Mouse (Mus musculus) thymus, adult 2 months (tissue): Measurements from ENCODE around the gene Anapc15-ps. TPM values are rescaled to one million over a fixed set of nuclear protein-coding genes. Genes with fewer than 3 reads are reported as not detected.
"Not testable (repeated sequence)": the region's sequence is repeated elsewhere in the genome, so short reads cannot be mapped to it uniquely, and the experiment has no call there.

Experiments
- DNase-seq: peaks from one replicate; pipeline ENCODE4 v3.0.0; 2021
- H3K27ac ChIP-seq: fragments of 200-500 bp; 2 replicates; pipeline ENCODE4 v1.5.1; 2012; ENCODE audit warnings: low read length, control low read depth; ENCODE audit not compliant: control insufficient read depth, insufficient read depth
- H3K27me3 ChIP-seq: fragments of 200-500 bp; 2 replicates; pipeline ENCODE4 v1.6.1; 2012; ENCODE audit warnings: mild to moderate bottlenecking, low read length, moderate library complexity, mixed read lengths; ENCODE audit not compliant: control insufficient read depth, insufficient read depth
- H3K36me3 ChIP-seq: fragments of 200-500 bp; 2 replicates; pipeline ENCODE4 v1.6.1; 2012; ENCODE audit warnings: mild to moderate bottlenecking, low read length, moderate library complexity; ENCODE audit not compliant: control insufficient read depth, insufficient read depth
- H3K4me1 ChIP-seq: fragments of 200-500 bp; replicated peaks from 2 replicates; pipeline ENCODE4 v1.6.1; 2012; ENCODE audit warnings: low read length; ENCODE audit not compliant: control insufficient read depth, insufficient read depth
- H3K4me3 ChIP-seq: fragments of 200-500 bp; 2 replicates; pipeline ENCODE4 v1.5.1; 2012; ENCODE audit warnings: mild to moderate bottlenecking, low read length, control low read depth, moderate library complexity; ENCODE audit not compliant: control insufficient read depth, insufficient read depth
- CTCF ChIP-seq: fragments of 200-500 bp; IDR thresholded peaks from 2 replicates; pipeline ENCODE4 v1.5.1; 2012; ENCODE audit warnings: mild to moderate bottlenecking, control low read depth, low read length, moderate library complexity, borderline replicate concordance; ENCODE audit not compliant: control insufficient read depth, poor library complexity, insufficient read depth; ENCODE audit errors: extremely low read depth
- POLR2A ChIP-seq: fragments of 200-500 bp; IDR thresholded peaks from 2 replicates; pipeline ENCODE4 v1.6.1; 2012; ENCODE audit warnings: mild to moderate bottlenecking, low read length, control low read depth, moderate library complexity; ENCODE audit not compliant: control insufficient read depth, poor library complexity, insufficient read depth; ENCODE audit errors: extremely low read depth
- WGBS: fragments of 180-500 bp; shearing (Covaris S2); methylation state at CpG from one replicate; pipeline ENCODE4 v1.1.7; 2018; 5-methylcytosine and 5-hydroxymethylcytosine counted together
- polyA plus RNA-seq: library from polyadenylated mRNA; depleted of rRNA; stranded (reverse); fragments of >200 nt; gene quantifications from 2 replicates; pipeline ENCODE4 v1.2.3, GENCODE M21; 2012

The Anapc15-ps gene
- polyA plus RNA-seq, 1 experiment, result not detected

- H3K27ac ChIP-seq, result no peak overlapping the region
- no peak for DNase-seq
- no peaks in the 10 kb centered on the region for H3K4me1 ChIP-seq
- WGBS, result 92% methylated on average over 5 of the region's 5 CpGs
- no peaks in the 10 kb centered on the region for H3K27me3 ChIP-seq
- no peaks in the 10 kb centered on the region for H3K36me3 ChIP-seq
- no peak overlapping the region for H3K4me3 ChIP-seq
- TF ChIP-seq CTCF, result no peak
- no peak for TF ChIP-seq POLR2A
Measured at GRCm38 (mm10) chr10:95641335-95641734, 31.9 kb downstream of the Anapc15-ps start.

DNA sequence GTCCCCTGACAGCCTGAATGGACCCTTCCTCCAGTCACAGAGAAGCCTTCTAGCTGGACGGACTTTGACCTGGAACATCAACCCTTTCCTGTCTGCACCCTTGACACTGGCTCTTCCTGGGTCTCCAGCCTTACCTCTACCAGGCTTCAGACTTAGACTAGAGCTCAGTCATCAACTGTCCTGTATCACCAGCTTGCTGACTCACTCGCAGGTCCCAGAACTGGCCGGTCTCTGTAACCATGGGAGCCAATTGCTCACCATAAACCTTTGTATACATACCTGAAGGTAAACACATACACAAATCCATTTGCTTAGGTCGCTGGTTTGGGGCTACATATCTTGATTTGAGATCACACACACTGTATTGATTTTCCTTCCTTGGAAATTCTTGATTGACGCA is 33.8 kb downstream of the Anapc15-ps start:
- H3K27me3 ChIP-seq, result no peaks in the 10 kb centered on the region
- H3K27ac ChIP-seq, result no peak overlapping the region
- H3K4me1 ChIP-seq, result no peaks in the 10 kb centered on the region
- TF ChIP-seq CTCF (no peak), POLR2A (no peak)
- WGBS, result 88% methylated on average over 5 of the region's 5 CpGs
- no peak for DNase-seq
- no peak overlapping the region for H3K4me3 ChIP-seq
- H3K36me3 ChIP-seq, result no peaks in the 10 kb centered on the region

DNA sequence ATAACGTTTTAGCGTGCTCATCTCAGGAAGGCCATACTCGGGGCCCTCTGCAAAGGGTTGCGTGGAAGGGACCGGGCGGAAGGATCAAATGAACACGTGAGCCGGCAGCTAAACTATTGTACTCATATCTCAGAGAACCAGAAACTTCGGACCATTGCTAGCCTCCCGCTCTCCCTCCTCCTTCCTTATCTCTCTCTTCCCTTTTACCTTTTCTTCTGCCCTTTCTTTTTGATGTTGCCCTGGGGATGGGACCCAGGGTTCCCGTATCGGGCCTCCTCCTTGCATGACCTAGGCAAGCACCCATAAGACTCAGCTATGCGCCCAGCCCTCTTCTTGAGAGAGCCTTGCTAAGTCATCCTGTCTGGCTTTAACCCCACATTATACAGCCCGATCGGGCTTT is 38.5 kb downstream of the Anapc15-ps start:
- no peak overlapping the region for H3K4me3 ChIP-seq
- no peaks in the 10 kb centered on the region for H3K36me3 ChIP-seq
- 94% methylated on average over 15 of the region's 15 CpGs for WGBS
- TF ChIP-seq CTCF (no peak), POLR2A (no peak)
- no peaks in the 10 kb centered on the region for H3K4me1 ChIP-seq
- H3K27me3 ChIP-seq, result no peaks in the 10 kb centered on the region
- DNase-seq, result no peak
- H3K27ac ChIP-seq, result no peak overlapping the region

DNA sequence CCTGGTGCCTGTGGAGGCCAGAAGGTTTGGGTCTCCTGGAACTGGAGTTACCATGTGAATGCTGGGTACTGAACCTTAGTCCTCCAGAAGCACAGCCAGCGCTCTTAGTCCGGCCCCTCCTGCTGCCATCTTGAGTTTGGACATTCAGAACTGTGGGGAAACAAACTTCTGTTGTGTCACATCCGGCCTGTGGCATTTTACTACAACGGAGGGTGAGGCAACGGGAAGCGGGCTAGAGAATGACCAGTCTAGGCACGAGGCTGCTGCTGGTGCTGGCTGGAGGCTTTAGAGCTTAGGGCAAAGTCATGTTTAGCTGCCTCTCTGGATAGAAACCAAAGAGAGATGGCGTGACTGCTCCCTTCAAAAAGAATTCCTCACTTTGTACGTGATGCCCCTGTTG is 39.0 kb downstream of the Anapc15-ps start:
- Histone ChIP-seq H3K36me3 (no peaks in the 10 kb centered on the region), H3K27me3 (no peaks in the 10 kb centered on the region), H3K4me3 (no peak overlapping the region), H3K4me1 (no peaks in the 10 kb centered on the region), H3K27ac (no peak overlapping the region)
- TF ChIP-seq CTCF (no peak), POLR2A (no peak)
- no peak for DNase-seq
- WGBS, result 95% methylated on average over 9 of the region's 9 CpGs

- no peaks in the 10 kb centered on the region for H3K4me1 ChIP-seq
- H3K4me3 ChIP-seq, result no peak overlapping the region
- H3K27ac ChIP-seq, result no peak overlapping the region
- 83% methylated on average over 2 of the region's 2 CpGs for WGBS
- H3K27me3 ChIP-seq, result no peaks in the 10 kb centered on the region
- no peaks in the 10 kb centered on the region for H3K36me3 ChIP-seq
- TF ChIP-seq POLR2A, result no peak
- TF ChIP-seq CTCF, result no peak
- DNase-seq, result no peak
Measured at GRCm38 (mm10) chr10:95631568-95631967, 41.7 kb downstream of the Anapc15-ps start.

DNA sequence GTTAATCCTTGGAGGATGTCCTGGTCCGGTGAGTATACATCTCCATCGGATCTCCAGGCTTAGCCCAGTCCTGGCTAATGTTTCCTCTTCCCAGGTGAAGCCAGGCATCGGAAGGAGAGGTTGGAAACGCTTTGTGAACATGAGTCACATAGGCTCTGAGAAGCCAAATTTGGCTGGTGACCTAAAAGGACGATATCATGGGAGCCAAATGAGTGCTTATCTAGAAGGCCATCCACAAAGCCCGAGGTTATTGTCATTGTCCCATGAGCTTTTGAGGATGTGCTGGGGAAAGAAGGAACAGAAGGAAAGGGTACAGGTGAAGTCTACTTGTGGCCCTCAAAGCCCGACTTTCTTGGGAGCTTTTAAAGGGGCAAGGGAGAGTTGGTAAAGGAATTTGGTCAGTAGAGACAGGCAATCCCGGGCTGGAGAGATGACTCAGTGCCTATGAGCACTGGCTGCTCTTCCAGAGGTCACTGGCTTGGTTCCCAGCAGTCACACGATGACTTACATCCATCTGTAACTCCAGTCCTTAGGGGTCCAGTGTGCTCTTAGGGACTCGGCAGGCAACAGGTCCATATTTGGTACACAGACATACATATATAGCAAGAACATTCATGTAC is 42.4 kb downstream of the Anapc15-ps start:
- H3K36me3 ChIP-seq, result no peaks in the 10 kb centered on the region
- no peak for DNase-seq
- no peak overlapping the region for H3K4me3 ChIP-seq
- TF ChIP-seq CTCF (no peak), POLR2A (no peak)
- no peak overlapping the region for H3K27ac ChIP-seq
- WGBS, result 92% methylated on average over 10 of the region's 10 CpGs
- no peaks in the 10 kb centered on the region for H3K27me3 ChIP-seq
- H3K4me1 ChIP-seq, result no peaks in the 10 kb centered on the region

- H3K36me3 ChIP-seq, H3K4me1 ChIP-seq, H3K27ac ChIP-seq, DNase-seq, H3K27me3 ChIP-seq, H3K4me3 ChIP-seq: not testable (repeated sequence)
- 81% methylated on average over 4 of the region's 4 CpGs for WGBS
Measured at GRCm38 (mm10) chr10:95630166-95630565, 43.1 kb downstream of the Anapc15-ps start.
